Mouse (Mus musculus) mature B cell (primary cell): ENCODE measurements at regions not wholly inside any gene's neighbourhood (a gene's known extent, or its start where the extent isn't known, plus 50 kb on each side); places are given as distances from the start of the nearest gene placed in this dataset.
"Not testable (repeated sequence)": the region's sequence is repeated elsewhere in the genome, so short reads cannot be mapped to it uniquely, and the experiment has no call there.

Experiments
- in situ Hi-C: fragments of 300-500 bp; cut with MboI; formaldehyde crosslinking; loops from 2 replicates; pipeline ENCODE4 v1.14.3; 2019

- in situ Hi-C loops, result no loop called here
Measured at GRCm38 (mm10) chr7:129689464-129689863, 97.8 kb downstream of the Wdr11 start.

GRCm38 (mm10) chr7:129690868-129691267, 99.2 kb downstream of the Wdr11 start:
- in situ Hi-C loops, result no loop called here

- in situ Hi-C loops, result no loop called here
Measured at GRCm38 (mm10) chr7:129691619-129692071, 100.0 kb downstream of the Wdr11 start.

GRCm38 (mm10) chr7:129693635-129694034, 102.0 kb downstream of the Wdr11 start:
- in situ Hi-C loops, result no loop called here

- in situ Hi-C loops, result no loop called here
Measured at GRCm38 (mm10) chr7:129694168-129694567, 102.5 kb downstream of the Wdr11 start.

- in situ Hi-C loops, result no loop called here
Measured at GRCm38 (mm10) chr7:129699931-129700570, 108.4 kb downstream of the Wdr11 start.

- in situ Hi-C loops, result no loop called here
Measured at GRCm38 (mm10) chr7:129727559-129727958, 135.9 kb downstream of the Wdr11 start.

GRCm38 (mm10) chr7:129729709-129730238, 138.1 kb downstream of the Wdr11 start:
- in situ Hi-C loops, result no loop called here

- in situ Hi-C loops, result no loop called here
Measured at GRCm38 (mm10) chr7:129730785-129731352, 139.2 kb downstream of the Wdr11 start.

- in situ Hi-C loops, result no loop called here
Measured at GRCm38 (mm10) chr7:129742657-129743056, 151.0 kb downstream of the Wdr11 start.

- in situ Hi-C loops, result no loop called here
Measured at GRCm38 (mm10) chr7:129743955-129744666, 152.4 kb downstream of the Wdr11 start.

GRCm38 (mm10) chr7:129746639-129747038, 155.0 kb downstream of the Wdr11 start:
- in situ Hi-C loops, result no loop called here

GRCm38 (mm10) chr7:129750936-129751335, 159.3 kb downstream of the Wdr11 start:
- in situ Hi-C loops, result no loop called here

GRCm38 (mm10) chr7:129754737-129755136, 163.1 kb downstream of the Wdr11 start:
- in situ Hi-C loops, result no loop called here

- in situ Hi-C loops, result no loop called here
Measured at GRCm38 (mm10) chr7:129756138-129756537, 164.5 kb downstream of the Wdr11 start.

- in situ Hi-C loops, result no loop called here
Measured at GRCm38 (mm10) chr7:129759848-129760247, 168.2 kb downstream of the Wdr11 start.

GRCm38 (mm10) chr7:129760386-129760785, 168.7 kb downstream of the Wdr11 start:
- in situ Hi-C loops, result no loop called here

- in situ Hi-C loops, result no loop called here
Measured at GRCm38 (mm10) chr7:129763754-129764153, 172.1 kb downstream of the Wdr11 start.

- in situ Hi-C loops, result no loop called here
Measured at GRCm38 (mm10) chr7:129764456-129764970, 172.8 kb downstream of the Wdr11 start.

GRCm38 (mm10) chr7:129765681-129766080, 174.0 kb downstream of the Wdr11 start:
- in situ Hi-C loops, result no loop called here

GRCm38 (mm10) chr7:129766087-129766834, 174.6 kb downstream of the Wdr11 start:
- in situ Hi-C loops, result no loop called here

- in situ Hi-C loops, result not testable (repeated sequence)
Measured at GRCm38 (mm10) chr7:129769673-129770072, 178.0 kb downstream of the Wdr11 start.
